Mouse (Mus musculus): ENCODE results near the gene Dmrtc1b.
"Not testable (repeated sequence)": the region's sequence is repeated elsewhere in the genome, so short reads cannot be mapped to it uniquely, and the experiment has no call there.

Dmrtc1b gene

GRCm38 (mm10) chrX:102707535-102707934, at the start of gene Dmrtc1b, which contains the start of gene Gm9112:
Gene Dmrtc1b (plus strand): TSS chrX:102707865.
Gene Gm9112 (minus strand): TSS chrX:102707635.
- DNase-seq: not testable (repeated sequence)

GRCm38 (mm10) chrX:102660712-102661111, 47.0 kb upstream of the Dmrtc1b start:
- no peak for DNase-seq

GRCm38 (mm10) chrX:102666641-102667040, 41.0 kb upstream of the Dmrtc1b start:
- no peak for DNase-seq

GRCm38 (mm10) chrX:102684706-102685105, 23.0 kb upstream of the Dmrtc1b start:
- DNase-seq: not testable (repeated sequence)

GRCm38 (mm10) chrX:102686872-102687271, 20.8 kb upstream of the Dmrtc1b start, which contains the start of gene Gm3880:
Gene Gm3880 (minus strand): TSS chrX:102686972.
- DNase-seq: not testable (repeated sequence)

- not testable (repeated sequence) for DNase-seq
Observed at GRCm38 (mm10) chrX:102689252-102689651, 18.4 kb upstream of the Dmrtc1b start.

- DNase-seq: not testable (repeated sequence)
Observed at GRCm38 (mm10) chrX:102700636-102701035, 7.0 kb upstream of the Dmrtc1b start.

GRCm38 (mm10) chrX:102724226-102724625, 16.6 kb downstream of the Dmrtc1b start:
- peak; percentile 75 for DNase-seq
